Mouse (Mus musculus): Measurements from ENCODE around the gene Camk2n2.

Gene Camk2n2

GRCm38 (mm10) chr16:20610501-20611356, 10.4 kb downstream of the Camk2n2 start:
- DNase-seq (ENCODE audit: low spot score): peak; percentile 84

DNA sequence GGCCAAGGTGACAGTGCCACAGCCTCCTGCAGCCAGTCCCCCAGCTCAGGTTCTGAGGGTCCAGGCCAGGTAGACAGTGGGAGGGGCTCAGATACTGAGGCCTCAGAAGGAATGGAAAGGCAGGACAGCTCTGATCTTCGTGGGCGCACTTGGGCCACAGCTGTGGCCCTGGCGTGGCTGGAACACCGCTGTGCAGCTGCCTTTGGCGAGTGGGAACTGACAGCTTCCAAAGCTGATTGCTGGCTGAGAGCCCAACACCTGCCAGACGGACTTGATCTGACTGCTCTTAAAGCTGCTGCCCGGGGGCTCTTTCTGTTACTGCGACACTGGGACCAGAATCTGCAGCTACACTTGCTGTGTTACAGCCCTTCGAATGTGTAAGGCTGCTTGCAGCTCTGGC, 16.4 kb downstream of the Camk2n2 start:
- DNase-seq (ENCODE audit: low spot score): no peak

DNA sequence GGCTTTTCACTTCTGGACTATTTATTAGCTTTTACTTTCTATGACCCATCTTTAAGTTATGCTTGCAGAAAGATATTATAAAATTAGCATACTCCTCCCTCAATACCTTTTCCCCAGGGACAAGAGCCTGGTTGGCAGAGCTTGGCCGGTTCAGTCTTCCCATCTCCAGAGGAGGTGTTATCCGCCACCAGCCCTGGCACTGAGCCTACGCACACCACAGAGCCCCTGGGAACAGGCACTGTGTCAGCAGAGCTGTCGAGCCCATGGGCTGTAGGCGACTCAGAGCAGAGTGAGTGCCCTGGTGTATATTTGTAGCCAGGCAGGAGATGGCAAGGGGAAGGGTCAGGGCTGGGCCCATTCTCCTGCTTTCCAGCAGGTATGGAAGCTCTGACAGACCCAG, 20.6 kb downstream of the Camk2n2 start:
- no peak for DNase-seq (ENCODE audit: low spot score)

DNA sequence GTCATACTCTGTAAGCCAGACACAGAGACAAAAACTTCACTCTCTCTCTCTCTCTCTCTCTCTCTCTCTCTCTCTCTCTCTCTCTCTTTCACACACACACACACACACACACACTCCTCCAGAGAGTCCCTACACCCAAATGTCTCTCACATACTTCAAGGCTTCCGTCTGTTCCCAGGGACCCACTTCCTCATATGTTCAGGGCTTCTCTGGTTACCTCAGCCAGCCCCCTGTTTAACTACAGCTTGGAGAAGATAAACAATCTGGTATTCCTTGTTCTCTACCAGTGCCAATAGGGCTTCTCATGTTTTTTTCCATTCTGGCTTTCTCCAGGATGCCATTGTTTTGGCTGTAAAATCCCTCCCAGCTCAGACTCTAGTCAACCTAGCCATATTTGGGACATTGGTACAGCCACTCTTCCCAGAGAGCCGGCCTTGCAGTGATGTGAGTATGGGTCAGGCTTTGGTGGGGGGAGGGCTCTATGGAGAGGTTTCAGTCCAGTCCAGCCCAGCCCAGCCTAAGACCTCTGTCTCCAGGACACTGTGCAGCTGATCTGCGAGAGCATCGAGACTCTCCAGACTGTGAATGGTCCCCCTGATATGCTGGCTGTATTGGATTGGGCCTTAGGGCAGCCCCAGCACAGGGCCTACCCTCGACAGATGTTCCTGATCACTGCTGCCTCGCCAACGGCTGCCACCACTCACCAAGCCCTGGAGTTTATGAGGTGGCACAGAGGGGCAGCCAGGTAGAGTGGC, 24.2 kb downstream of the Camk2n2 start:
- DNase-seq (ENCODE audit: low spot score): no peak

DNA sequence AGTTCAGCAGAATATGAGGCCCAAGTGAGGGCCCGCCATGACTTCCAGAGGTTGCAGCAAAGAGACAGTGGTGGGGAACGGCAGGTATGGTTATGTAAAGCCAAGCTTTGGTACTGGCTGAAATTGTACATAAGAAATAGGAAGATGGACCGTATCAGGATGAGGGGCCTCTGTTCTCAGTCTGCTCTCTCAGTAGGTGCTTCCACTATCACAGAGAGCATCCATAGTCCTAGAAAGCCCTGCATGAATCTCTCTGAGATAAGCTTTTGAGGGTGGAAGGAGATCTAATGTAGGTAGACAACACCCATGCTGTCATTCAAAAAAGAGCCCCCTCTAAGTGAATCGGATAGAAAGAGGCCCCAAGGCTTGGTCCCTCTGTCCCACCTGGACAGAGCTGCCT, 25.4 kb downstream of the Camk2n2 start:
- peak; percentile 17 for DNase-seq (ENCODE audit: low spot score)

GRCm38 (mm10) chr16:20595060-20595673, 25.9 kb downstream of the Camk2n2 start:
- peak; percentile 53 for DNase-seq (ENCODE audit: low spot score)

DNA sequence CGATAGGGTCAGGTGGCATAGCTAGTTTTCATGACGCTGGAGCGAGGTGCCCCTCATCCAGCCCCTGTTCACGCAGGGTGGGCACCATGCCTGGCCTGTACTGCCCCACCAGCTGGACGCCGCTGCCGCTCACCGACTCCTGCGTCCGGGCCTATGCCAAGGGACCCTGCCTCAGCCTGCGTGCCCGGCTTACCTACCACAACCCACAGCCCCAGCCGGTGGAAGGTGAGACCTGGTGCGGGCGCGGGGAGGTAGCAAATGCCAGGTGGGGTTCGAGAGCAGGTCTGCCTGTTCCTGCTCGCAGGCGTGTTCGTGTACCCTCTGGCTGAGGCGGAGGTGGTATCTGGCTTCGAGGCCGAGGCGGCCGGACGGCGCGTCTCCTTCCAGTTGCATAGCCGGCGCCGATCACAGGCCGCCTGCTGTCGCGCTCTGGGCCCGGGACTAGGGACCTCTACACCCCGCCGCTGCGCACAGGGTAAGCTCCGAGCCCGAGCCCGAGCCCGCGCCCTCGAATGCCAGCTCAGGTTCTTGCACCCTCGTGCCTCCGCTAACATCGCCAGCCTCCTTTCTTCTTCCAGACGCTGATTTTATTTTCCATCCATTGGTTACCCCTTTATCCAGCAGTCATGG, 29.9 kb downstream of the Camk2n2 start:
- DNase-seq (ENCODE audit: low spot score): no peak

DNA sequence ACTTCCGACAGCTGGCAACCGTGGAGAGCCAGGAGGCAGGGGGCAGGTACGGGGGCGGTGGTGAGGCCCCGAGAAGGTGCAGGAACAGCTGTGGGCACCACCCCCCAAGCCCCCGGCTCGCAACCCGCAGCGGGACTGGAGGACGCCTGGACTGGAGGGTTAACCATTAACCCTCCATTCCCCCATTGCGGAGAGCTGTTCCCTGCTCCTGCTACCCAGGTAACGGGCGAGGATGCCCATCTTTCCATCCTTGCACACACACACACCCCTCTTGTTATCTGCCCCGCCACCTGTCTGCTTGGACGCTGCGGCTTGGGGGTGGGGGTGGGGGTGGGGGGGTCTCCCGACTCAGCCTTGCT, 30.4 kb downstream of the Camk2n2 start:
- DNase-seq (ENCODE audit: low spot score): no peak

DNA sequence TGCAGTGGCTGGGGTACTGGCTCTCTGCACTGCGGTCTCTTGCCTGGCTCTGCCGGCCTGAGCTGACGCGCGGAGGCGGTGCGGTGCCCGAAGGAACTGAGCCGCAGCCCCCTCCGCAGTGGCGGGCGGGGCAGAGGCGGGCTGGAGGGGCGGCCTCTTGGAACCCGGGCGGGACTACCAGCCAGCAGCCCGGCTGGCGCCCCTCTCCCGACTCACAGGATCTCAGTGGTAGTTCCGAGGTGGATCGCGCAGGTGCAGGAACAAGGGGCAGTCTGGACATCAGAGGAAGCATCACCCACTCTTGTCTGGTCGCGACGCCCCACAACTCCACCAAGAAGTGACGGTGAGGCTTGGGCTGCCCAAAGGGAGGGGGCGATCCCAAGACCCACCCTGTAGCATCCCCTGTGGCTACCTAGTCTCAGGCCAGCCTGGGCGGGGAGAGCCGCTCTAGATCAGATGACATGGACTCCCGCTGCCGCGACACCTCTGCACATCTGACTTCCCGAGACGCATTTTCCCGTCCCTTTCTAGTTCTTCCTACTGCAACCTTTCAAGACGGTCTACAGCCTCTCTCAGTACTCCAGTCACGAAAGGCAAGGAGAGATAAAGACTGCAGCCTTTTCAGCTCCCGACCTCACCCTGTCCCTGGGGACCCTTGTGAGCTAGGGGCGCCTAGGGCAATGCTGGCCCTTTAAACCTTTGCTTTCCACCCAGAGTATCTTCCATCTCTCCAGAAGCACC, 31.0 kb downstream of the Camk2n2 start:
- DNase-seq (ENCODE audit: low spot score): no peak

- DNase-seq (ENCODE audit: low spot score): no peak
Measured at GRCm38 (mm10) chr16:20589366-20589938, 31.6 kb downstream of the Camk2n2 start, which contains the start of gene Vwa5b2. Vwa5b2 (plus strand) TSS chr16:20589471.

All from c-Kit-positive CD71-positive TER-119-positive erythroid progenitor cells, embryonic 14.5 days (primary cell).